Mouse (Mus musculus): ENCODE measurements at regions not wholly inside any gene's neighbourhood (a gene's known extent, or its start where the extent isn't known, plus 50 kb on each side); places are given as distances from the start of the nearest gene placed in this dataset.

- TF ChIP-seq POLR2A (IDR thresholded peaks at IDR 0.05; ENCODE audit: borderline replicate concordance, insufficient read depth, low read length) (no peak), CTCF (IDR thresholded peaks at IDR 0.05; ENCODE audit: borderline replicate concordance, insufficient read depth, low read depth, low read length) (no peak)
Observed at GRCm38 (mm10) chr7:34459834-34460495, 66.8 kb upstream of the Lsm14a start.

Data from cerebellum, adult 2 months (tissue).